Comparison of ENCODE assay signal across 10 mouse cellular contexts in the genomic region with DNA sequence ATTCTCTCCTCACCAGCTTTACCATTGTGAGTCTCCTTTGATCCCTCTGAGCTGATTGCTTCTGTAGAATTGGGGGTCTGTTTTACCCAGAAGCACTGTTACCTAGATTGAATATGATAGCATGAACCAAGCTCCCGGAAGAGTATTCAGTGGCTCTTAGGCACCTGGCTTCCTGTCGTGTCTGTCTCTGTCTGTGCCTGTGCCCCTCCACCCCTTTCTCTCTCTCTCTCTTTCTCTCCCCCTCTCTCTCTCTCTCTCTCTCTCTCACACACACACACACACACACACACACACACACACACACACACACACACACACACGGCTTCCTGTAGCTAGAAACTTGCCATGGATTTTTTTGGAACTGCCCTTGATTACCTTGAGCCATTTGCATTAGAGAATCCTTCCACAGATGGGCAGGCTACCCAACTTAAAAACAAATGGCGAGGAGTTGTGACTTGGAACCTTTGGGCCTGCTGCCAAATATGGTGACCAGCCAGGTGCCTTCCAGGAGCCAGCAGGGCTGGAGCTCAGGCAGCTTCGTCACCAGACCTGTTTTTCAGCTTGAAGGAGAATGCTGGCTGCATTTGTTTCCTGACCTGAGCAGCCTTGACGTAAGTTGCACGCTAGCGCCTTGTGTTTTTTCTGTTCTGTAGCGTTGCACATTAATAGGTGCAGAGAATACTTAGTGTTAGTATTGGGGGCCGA. TPM values are rescaled to one million over a fixed set of nuclear protein-coding genes. Genes with fewer than 3 reads are reported as not detected.
DNase-seq lines count a peak whose midpoint lies in the region; ATAC-seq and TF ChIP-seq lines count a peak whose summit lies in the region.
"Had no signal": no experiment of that assay in that cellular context is flagged by ENCODE, and none has a peak within 500 bp of the region (broad histone marks: within the 10 kb centered on the region; RNA-seq: fewer than 3 reads in every experiment).

No protein-coding gene starts in this region.

- no peak overlapping the region for H3K4me2 ChIP-seq in stomach, postnatal 0 days (replicated peaks; ENCODE audit: low read depth)
- H3K4me2 ChIP-seq: heart, embryonic 15.5 days; midbrain, embryonic 12.5 days had no signal

- H3K9ac ChIP-seq in stomach, postnatal 0 days (ENCODE audit: low read length): no peak overlapping the region
- H3K9ac ChIP-seq: heart, embryonic 15.5 days; midbrain, embryonic 12.5 days had no signal

- peak; percentile 38 for ATAC-seq in stomach, postnatal 0 days (ENCODE audit: low FRiP score, low TSS enrichment)
- ATAC-seq in megakaryocyte progenitor cell, adult 5-6 weeks (replicated peaks; ENCODE audit: poor library complexity): no peak

- H3K4me1 ChIP-seq in stomach, postnatal 0 days (replicated peaks; ENCODE audit: control insufficient read depth, insufficient read depth): peaks cover 2% of the 10 kb centered on the region; the same call in 1 of the 2 replicates
- H3K4me1 ChIP-seq: midbrain, embryonic 12.5 days had no signal

- peak; percentile 40 for DNase-seq in ovary, postnatal 36 days (ENCODE audit: low spot score)
- no peak for DNase-seq in ovary, postnatal 10 days (ENCODE audit: low spot score)
- DNase-seq in cerebellum, adult 9-10 months: peak; percentile 82
- peak; percentile 81 for DNase-seq in kidney, postnatal 10 days
- peak; percentile 88 for DNase-seq in stomach, postnatal 0 days (ENCODE audit: low spot score)
- DNase-seq in frontal cortex, postnatal 14 days (ENCODE audit: low spot score in 2 of 2): no peak
- DNase-seq in right cerebral cortex, postnatal 36 days (ENCODE audit: low spot score in 2 of 2): no peak

- TF ChIP-seq CTCF in stomach, postnatal 0 days (IDR thresholded peaks at IDR 0.05; ENCODE audit: low read depth): no peak

- no peak overlapping the region for H3K4me3 ChIP-seq in stomach, postnatal 0 days (ENCODE audit: low read depth, low read length)
- H3K4me3 ChIP-seq: heart, embryonic 15.5 days; midbrain, embryonic 12.5 days had no signal

- no peak for TF ChIP-seq EP300 in stomach, postnatal 0 days (optimal IDR thresholded peaks at IDR 0.05)

- 58% methylated on average over 10 of the region's 10 CpGs for WGBS in stomach, postnatal 0 days

- no peaks in the 10 kb centered on the region for H3K27me3 ChIP-seq in stomach, postnatal 0 days (ENCODE audit: control insufficient read depth, insufficient read depth, low read length)
- H3K27me3 ChIP-seq: heart, embryonic 15.5 days; midbrain, embryonic 12.5 days had no signal

- H3K27ac ChIP-seq in stomach, postnatal 0 days (replicated peaks): peak overlapping the region; percentile 73
- H3K27ac ChIP-seq: heart, embryonic 15.5 days; midbrain, embryonic 12.5 days had no signal

- no peaks in the 10 kb centered on the region; the same call in 1 of the 2 replicates for H3K36me3 ChIP-seq in stomach, postnatal 0 days (ENCODE audit: control insufficient read depth, insufficient read depth, low read length)

- no peaks in the 10 kb centered on the region for H3K9me3 ChIP-seq in stomach, postnatal 0 days (ENCODE audit: control insufficient read depth, low read length)
- H3K9me3 ChIP-seq: heart, embryonic 15.5 days; midbrain, embryonic 12.5 days had no signal

RNA-seq across cellular contexts. Expression of gene Bhlha15, which starts 27.1 kb away (rescaled TPM):
- 9.2 and 11.6 TPM in 2 replicates for polyA plus RNA-seq in stomach, postnatal 0 days (2015; fragmentation: Nextera tagmentation; extraction: Ambion mirVana)
- 1.3 and 2.4 TPM in 2 replicates for total RNA-seq in megakaryocyte progenitor cell, adult 5-6 weeks (2015)
- 1.5 TPM in 2 replicates for total RNA-seq in megakaryocyte progenitor cell, adult 5-6 weeks (2017)
- polyA plus RNA-seq: midbrain, embryonic 12.5 days had no signal

Comparison
In these comparisons a context has a peak if more than half of its experiments do, and no peak if none do; other contexts are left out.
1. DNase-seq: peak in ovary, postnatal 36 days (single experiment), cerebellum, adult 9-10 months (single experiment), kidney, postnatal 10 days (single experiment) and stomach, postnatal 0 days (single experiment); none in ovary, postnatal 10 days (single experiment), frontal cortex, postnatal 14 days (0 of 2) and right cerebral cortex, postnatal 36 days (0 of 2).